Mouse (Mus musculus): ENCODE results near the gene Lamp5. TPM values are rescaled to one million over a fixed set of nuclear protein-coding genes. Genes with fewer than 3 reads are reported as not detected.

Lamp5 gene
- not detected for total RNA-seq (2021)
- long read RNA-seq, experiment 1, result 0 reads
- long read RNA-seq, experiment 2, result 0 reads

DNA sequence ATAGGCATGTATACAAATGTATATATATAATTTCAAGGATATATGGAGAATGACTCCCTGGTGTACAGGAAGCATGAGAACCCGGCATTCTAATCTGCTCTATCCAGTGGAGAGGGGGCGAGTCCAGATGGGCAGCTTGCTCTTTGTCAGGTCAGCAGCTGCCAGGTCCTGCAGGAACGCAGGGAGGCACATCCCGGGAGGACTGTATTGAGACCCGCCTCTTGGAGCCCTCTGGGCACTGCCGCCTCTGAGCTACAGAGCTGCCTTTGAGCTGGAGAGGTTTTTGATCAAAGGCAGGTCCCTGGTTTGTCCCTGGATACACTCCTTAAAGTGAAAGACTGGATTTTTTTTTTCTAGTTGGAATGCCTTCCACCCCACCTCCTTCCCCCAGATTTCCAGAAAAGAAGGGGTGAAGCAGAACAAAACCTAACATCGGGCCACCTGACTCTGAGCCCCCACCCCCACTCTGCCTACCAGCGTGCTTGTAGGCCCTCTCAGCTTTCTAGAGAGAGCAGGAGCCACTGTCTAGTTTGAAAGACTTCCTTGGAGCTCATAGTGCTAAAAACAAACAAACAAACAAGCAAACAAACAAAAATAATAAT is at the start of gene Lamp5:
Gene Lamp5 (plus strand): TSS at position 552 of the 602 bp plus-strand sequence.
- DNase-seq, result no peak

DNA sequence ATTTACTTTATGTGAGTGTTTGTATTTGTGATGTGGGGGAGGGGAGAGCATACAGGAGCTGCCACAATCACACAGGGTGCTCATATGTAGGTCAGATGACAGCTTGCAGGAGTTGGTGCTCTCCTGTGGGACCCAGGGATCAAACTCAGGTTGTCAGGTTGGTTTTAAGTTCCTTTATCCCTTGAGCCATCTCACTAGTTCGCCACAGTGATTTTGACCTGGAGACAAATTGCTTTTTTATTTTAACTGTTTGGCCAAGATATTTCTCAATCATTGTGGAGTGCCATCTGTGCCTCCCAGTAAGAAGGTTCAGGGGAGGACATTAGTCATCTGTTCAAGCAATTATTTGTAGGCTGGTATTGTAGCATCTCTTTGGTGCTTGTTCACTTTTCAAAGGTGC is 48.2 kb upstream of the Lamp5 start:
- DNase-seq, result no peak

GRCm38 (mm10) chr2:136006280-136006679 is 45.8 kb upstream of the Lamp5 start:
- no peak for DNase-seq

- no peak for DNase-seq
Measured at GRCm38 (mm10) chr2:136012759-136013158, 39.3 kb upstream of the Lamp5 start.

- no peak for DNase-seq
Measured at GRCm38 (mm10) chr2:136048464-136048863, 3.6 kb upstream of the Lamp5 start.

GRCm38 (mm10) chr2:136050793-136051615 is 1.0 kb upstream of the Lamp5 start:
- DNase-seq, result no peak

- no peak for DNase-seq
Measured at GRCm38 (mm10) chr2:136057861-136058331, 5.9 kb downstream of the Lamp5 start.

DNA sequence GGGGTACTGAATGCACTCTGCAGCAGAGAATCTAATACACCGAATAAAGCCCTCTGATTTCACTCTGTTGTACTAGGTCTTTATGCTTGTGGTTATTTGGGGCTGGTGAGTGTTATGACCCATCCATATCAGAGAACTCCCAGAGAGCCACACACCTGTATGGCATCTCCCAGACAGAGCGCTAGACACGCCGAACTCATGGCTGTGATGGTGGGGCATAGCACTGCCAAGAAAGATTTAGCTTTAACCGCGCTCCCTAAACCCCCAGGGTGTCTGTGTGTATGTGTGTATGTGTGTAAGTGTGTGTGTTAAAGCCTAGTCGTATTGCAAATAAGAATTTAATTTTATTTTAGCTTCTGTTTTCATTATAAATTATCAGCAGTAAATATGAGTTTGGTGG is 6.4 kb downstream of the Lamp5 start:
- DNase-seq, result no peak

GRCm38 (mm10) chr2:136059029-136059669 is 7.1 kb downstream of the Lamp5 start:
- no peak for DNase-seq

- DNase-seq, result no peak
Measured at GRCm38 (mm10) chr2:136064356-136064755, 12.3 kb downstream of the Lamp5 start.

DNA sequence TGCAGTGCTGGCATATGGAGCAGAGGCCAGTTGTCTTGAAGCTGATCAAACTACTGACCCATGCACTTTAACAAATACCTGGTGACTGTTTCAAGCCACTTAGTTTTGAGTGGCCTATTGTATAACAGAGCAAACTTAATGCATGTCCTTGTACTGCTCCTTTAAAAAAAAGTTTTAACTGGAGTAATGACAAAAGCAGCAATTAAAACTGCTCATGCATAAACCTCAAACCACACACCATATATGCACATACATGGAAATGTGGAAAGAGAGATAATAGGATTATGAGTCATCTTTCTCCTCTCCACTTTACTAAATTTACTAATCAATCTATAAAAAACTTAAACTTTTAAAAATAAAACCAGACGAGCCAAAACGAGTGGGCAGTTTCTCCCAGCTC is 43.9 kb downstream of the Lamp5 start:
- no peak for DNase-seq

DNA sequence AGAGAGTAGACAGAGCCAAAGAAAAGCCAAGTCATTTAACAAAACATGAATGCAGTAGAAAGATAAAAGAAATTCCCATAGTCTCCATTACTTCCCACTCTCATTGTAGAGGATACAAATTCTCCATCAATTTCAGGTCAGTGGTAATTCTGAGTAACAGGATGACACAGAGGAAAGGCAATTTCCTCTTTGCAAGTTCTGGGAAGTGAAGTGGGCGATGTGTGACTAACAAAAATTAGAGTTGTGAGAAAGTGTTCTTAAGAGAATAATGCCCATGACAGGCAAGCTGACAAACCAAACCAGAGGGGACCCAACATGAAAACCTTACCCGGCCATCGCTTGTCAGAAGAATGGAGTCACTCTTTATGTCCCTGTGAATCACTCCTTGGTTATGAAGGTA is 45.1 kb downstream of the Lamp5 start:
- no peak for DNase-seq

- no peak for DNase-seq
Measured at GRCm38 (mm10) chr2:136107597-136107996, 55.6 kb downstream of the Lamp5 start.

- DNase-seq, result no peak
Measured at GRCm38 (mm10) chr2:136108124-136109037, 56.3 kb downstream of the Lamp5 start.

DNA sequence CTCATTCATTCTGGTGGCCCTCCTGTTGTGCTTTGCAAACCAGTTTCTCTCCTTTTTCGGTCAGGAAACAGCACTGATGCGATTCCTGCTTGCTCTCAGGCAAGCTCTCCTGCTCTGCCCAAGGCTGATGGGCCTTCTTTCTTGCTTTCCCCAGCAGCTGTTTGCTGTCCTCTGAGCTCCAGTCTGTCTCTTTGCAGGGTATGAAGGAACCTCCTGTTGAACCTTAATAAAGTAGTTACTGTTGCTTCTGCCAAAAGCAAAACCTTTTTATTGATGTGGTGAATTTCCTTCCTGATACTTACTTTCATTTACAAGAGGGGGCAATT is 57.0 kb downstream of the Lamp5 start:
- no peak for DNase-seq

- DNase-seq, result no peak
Measured at GRCm38 (mm10) chr2:136113374-136113773, 61.3 kb downstream of the Lamp5 start.

DNA sequence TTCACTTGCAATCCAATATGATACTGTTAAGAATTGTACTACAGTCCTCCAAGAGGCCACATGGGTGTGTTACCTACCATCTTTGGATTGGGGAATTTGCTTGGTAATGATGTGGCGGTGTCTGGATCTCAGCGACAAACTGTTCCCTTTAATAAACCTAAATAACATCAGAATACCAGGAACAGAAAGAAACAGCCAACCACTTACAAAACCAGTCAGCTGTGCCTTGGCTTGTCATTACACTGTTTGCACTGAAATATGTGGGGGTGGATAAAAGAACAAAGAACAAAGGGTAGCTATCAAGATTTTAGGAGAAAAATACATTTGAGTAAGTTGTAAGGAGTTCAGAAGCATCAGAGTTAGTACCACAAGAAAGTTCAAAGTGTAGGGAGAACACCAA is 66.0 kb downstream of the Lamp5 start:
- DNase-seq, result no peak

Measured in adrenal gland, postnatal 36 days (tissue).